Mouse (Mus musculus): ENCODE measurements around the gene Tmc1. TPM values are rescaled to one million over a fixed set of nuclear protein-coding genes. Genes with fewer than 3 reads are reported as not detected.

The Tmc1 gene
- polyA plus RNA-seq, 1 experiment from 2014 or later: not detected

Other genes with a start within 250 kb of the Tmc1 start
- 0.42 and 1.7 TPM in 2 replicates for gene Aldh1a7, start 226.6 kb downstream of the Tmc1 start, polyA plus RNA-seq (2016; fragmentation: Nextera tagmentation; extraction: Ambion mirVana)

All from heart, embryonic 12.5 days (tissue).